8 mouse cellular contexts compared by ENCODE assay signal in the genomic region with DNA sequence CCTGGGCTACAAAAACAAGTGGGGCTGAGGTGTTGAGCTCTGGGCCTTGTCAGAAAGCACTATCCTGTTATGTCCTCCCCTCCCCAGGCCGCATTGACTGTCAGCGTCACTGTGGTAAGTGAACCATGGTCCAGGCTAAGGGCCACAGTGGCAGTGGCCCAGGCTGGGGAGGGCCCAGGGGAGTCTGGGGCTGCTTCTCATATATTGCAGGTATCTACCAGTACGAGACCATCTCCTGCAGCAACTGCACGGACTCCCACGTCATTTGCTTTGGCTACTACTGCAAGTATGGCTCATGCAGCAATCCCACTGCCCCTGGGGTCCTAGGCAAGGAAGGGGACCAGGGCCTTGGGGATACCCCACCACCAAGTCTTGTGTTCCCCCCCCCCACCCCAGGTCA. TPM values are rescaled to one million over a fixed set of nuclear protein-coding genes. Genes with fewer than 3 reads are reported as not detected.
DNase-seq lines count a peak whose midpoint lies in the region; ATAC-seq and TF ChIP-seq lines count a peak whose summit lies in the region.

No protein-coding gene starts in this region.

- H3K27me3 ChIP-seq in erythroblast, embryonic 14.5 days (ENCODE audit: control insufficient read depth), result no peaks in the 10 kb centered on the region
- H3K27me3 ChIP-seq in megakaryocyte, embryonic 14.5 days (replicated peaks), result no peaks in the 10 kb centered on the region
- no peaks in the 10 kb centered on the region for H3K27me3 ChIP-seq in limb, embryonic 14.5 days (ENCODE audit: control insufficient read depth, insufficient read depth, low read length)
- H3K27me3 ChIP-seq in stomach, postnatal 0 days (ENCODE audit: control insufficient read depth, insufficient read depth, low read length), result no peaks in the 10 kb centered on the region

- peak overlapping the region; percentile 4; the same call in 1 of the 2 replicates for H3K9ac ChIP-seq in limb, embryonic 14.5 days (ENCODE audit: low read depth, low read length, severe bottlenecking)
- H3K9ac ChIP-seq in stomach, postnatal 0 days (ENCODE audit: low read length), result peak overlapping the region; percentile 8

- H3K27ac ChIP-seq in limb, embryonic 14.5 days (replicated peaks; ENCODE audit: low read depth, low read length), result no peak overlapping the region
- no peak overlapping the region for H3K27ac ChIP-seq in stomach, postnatal 0 days (replicated peaks)

- H3K9me3 ChIP-seq in erythroblast, embryonic 14.5 days (ENCODE audit: control insufficient read depth, low read length), result no peaks in the 10 kb centered on the region
- no peaks in the 10 kb centered on the region for H3K9me3 ChIP-seq in megakaryocyte, embryonic 14.5 days
- no peaks in the 10 kb centered on the region for H3K9me3 ChIP-seq in limb, embryonic 14.5 days (ENCODE audit: control insufficient read depth, low read length)
- H3K9me3 ChIP-seq in stomach, postnatal 0 days (ENCODE audit: control insufficient read depth, low read length), result no peaks in the 10 kb centered on the region

- no peak for TF ChIP-seq CTCF in stomach, postnatal 0 days (IDR thresholded peaks at IDR 0.05; ENCODE audit: low read depth)

- TF ChIP-seq POLR2A in limb, embryonic 14.5 days (IDR thresholded peaks at IDR 0.05; ENCODE audit: borderline replicate concordance, extremely low read depth, insufficient read depth, insufficient read length), result no peak

- DNase-seq in limb, embryonic 14.5 days (ENCODE audit: low spot score), result no peak
- DNase-seq in stomach, postnatal 0 days (ENCODE audit: low spot score), result no peak
- DNase-seq in frontal cortex, adult 2 months (ENCODE audit: extremely low spot score in 1 of 2, low spot score in 1 of 2), result no peak
- no peak for DNase-seq in ovary, postnatal 36 days (ENCODE audit: low spot score)

- H3K4me2 ChIP-seq in limb, embryonic 14.5 days (replicated peaks; ENCODE audit: low read depth, low read length, severe bottlenecking), result peak overlapping the region; percentile 77
- H3K4me2 ChIP-seq in stomach, postnatal 0 days (replicated peaks; ENCODE audit: low read depth), result peak overlapping the region; percentile 72; the same call in 1 of the 2 replicates

- H3K4me3 ChIP-seq in erythroblast, embryonic 14.5 days (replicated peaks), result peak overlapping the region; percentile 75
- H3K4me3 ChIP-seq in megakaryocyte, embryonic 14.5 days (replicated peaks), result peak overlapping the region; percentile 95
- peak overlapping the region; percentile 64; the same call in 1 of the 2 replicates for H3K4me3 ChIP-seq in limb, embryonic 14.5 days (replicated peaks; ENCODE audit: low read length)
- H3K4me3 ChIP-seq in stomach, postnatal 0 days (ENCODE audit: low read depth, low read length), result peak overlapping the region; percentile 53; the same call in 1 of the 2 replicates

- H3K4me1 ChIP-seq in erythroblast, embryonic 14.5 days (ENCODE audit: control insufficient read depth), result peaks cover 72% of the 10 kb centered on the region
- H3K4me1 ChIP-seq in megakaryocyte, embryonic 14.5 days, result peaks cover 82% of the 10 kb centered on the region
- H3K4me1 ChIP-seq in limb, embryonic 14.5 days (ENCODE audit: control insufficient read depth, insufficient read depth, low read length), result peaks cover 21% of the 10 kb centered on the region
- peaks cover 6% of the 10 kb centered on the region for H3K4me1 ChIP-seq in stomach, postnatal 0 days (replicated peaks; ENCODE audit: control insufficient read depth, insufficient read depth)

- peaks cover 64% of the 10 kb centered on the region for H3K36me3 ChIP-seq in erythroblast, embryonic 14.5 days (ENCODE audit: control insufficient read depth)
- peaks cover 71% of the 10 kb centered on the region for H3K36me3 ChIP-seq in megakaryocyte, embryonic 14.5 days (replicated peaks; ENCODE audit: low read length)
- H3K36me3 ChIP-seq in limb, embryonic 14.5 days (ENCODE audit: control insufficient read depth, insufficient read depth, low read length), result peaks cover 37% of the 10 kb centered on the region
- H3K36me3 ChIP-seq in stomach, postnatal 0 days (ENCODE audit: control insufficient read depth, insufficient read depth, low read length), result peaks cover 23% of the 10 kb centered on the region

- WGBS in limb, embryonic 14.5 days, result 78% methylated on average over 5 of the region's 5 CpGs
- 83% methylated on average over 5 of the region's 5 CpGs for WGBS in stomach, postnatal 0 days

- no peak for ATAC-seq in erythroblast, adult 5-6 weeks (replicated peaks; ENCODE audit: low FRiP score, poor library complexity, severe bottlenecking)
- ATAC-seq in megakaryocyte, adult 5-6 weeks (ENCODE audit: poor library complexity, severe bottlenecking), result no peak
- no peak for ATAC-seq in limb, embryonic 14.5 days (ENCODE audit: low FRiP score, low read depth)
- ATAC-seq in stomach, postnatal 0 days (ENCODE audit: low FRiP score, low TSS enrichment), result no peak

- TF ChIP-seq EP300 in stomach, postnatal 0 days (optimal IDR thresholded peaks at IDR 0.05), result no peak

RNA-seq across cellular contexts. Expression of a gene that starts 1.7 kb away (rescaled TPM):
- 1.2 and 3.9 TPM in 2 replicates for polyA plus RNA-seq in erythroblast, embryonic 14.5 days (2012)
- total RNA-seq in erythroblast, adult 5-6 weeks (2015; ENCODE audit: low replicate concordance), result 8.6 and 9.8 TPM in 2 replicates
- 1.3 and 2.2 TPM in 2 replicates for total RNA-seq in erythroblast, adult 5-6 weeks (2017; ENCODE audit: low replicate concordance)
- polyA plus RNA-seq in megakaryocyte, embryonic 14.5 days (2012; ENCODE audit: insufficient read depth, low replicate concordance), result 19.4 and 27.8 TPM in 2 replicates
- total RNA-seq in megakaryocyte, adult 5-6 weeks (2015), result 11.3 and 14.2 TPM in 2 replicates
- 4.4 and 6.6 TPM in 2 replicates for total RNA-seq in megakaryocyte, adult 5-6 weeks (2017)
- polyA plus RNA-seq in limb, embryonic 14.5 days (2012; rRNA removed), result 64.5 and 66.1 TPM in 2 replicates
- 14.4 and 15.9 TPM in 2 replicates for polyA plus RNA-seq in limb, embryonic 14.5 days (2014; fragmentation: Nextera tagmentation; extraction: Ambion mirVana)
- polyA plus RNA-seq in stomach, postnatal 0 days (2015; fragmentation: Nextera tagmentation; extraction: Ambion mirVana), result 14.8 and 18.0 TPM in 2 replicates
- polyA plus RNA-seq in frontal cortex, adult 2 months (2012; rRNA removed), result 99.6 and 108 TPM in 2 replicates

RNA-seq across cellular contexts. Expression of a gene that starts 1.9 kb away (rescaled TPM):
- polyA plus RNA-seq in erythroblast, embryonic 14.5 days (2012), result 1.8 and 2.1 TPM in 2 replicates
- total RNA-seq in erythroblast, adult 5-6 weeks (2015; ENCODE audit: low replicate concordance), result 13.4 and 25.6 TPM in 2 replicates
- total RNA-seq in erythroblast, adult 5-6 weeks (2017; ENCODE audit: low replicate concordance), result 11.0 and 18.2 TPM in 2 replicates
- 61.8 and 135 TPM in 2 replicates for polyA plus RNA-seq in megakaryocyte, embryonic 14.5 days (2012; ENCODE audit: insufficient read depth, low replicate concordance)
- total RNA-seq in megakaryocyte, adult 5-6 weeks (2015), result 61.8 and 72.0 TPM in 2 replicates
- 65.0 and 77.3 TPM in 2 replicates for total RNA-seq in megakaryocyte, adult 5-6 weeks (2017)
- polyA plus RNA-seq in limb, embryonic 14.5 days (2012; rRNA removed), result 33.7 and 42.7 TPM in 2 replicates
- 35.9 and 36.5 TPM in 2 replicates for polyA plus RNA-seq in limb, embryonic 14.5 days (2014; fragmentation: Nextera tagmentation; extraction: Ambion mirVana)
- 22.9 and 23.9 TPM in 2 replicates for polyA plus RNA-seq in stomach, postnatal 0 days (2015; fragmentation: Nextera tagmentation; extraction: Ambion mirVana)
- polyA plus RNA-seq in frontal cortex, adult 2 months (2012; rRNA removed), result 9.1 and 10.6 TPM in 2 replicates

RNA-seq across cellular contexts. Expression of a gene that starts 25.7 kb away (rescaled TPM):
- 49.1 and 53.2 TPM in 2 replicates for polyA plus RNA-seq in erythroblast, embryonic 14.5 days (2012)
- 40.2 and 47.4 TPM in 2 replicates for total RNA-seq in erythroblast, adult 5-6 weeks (2015; ENCODE audit: low replicate concordance)
- total RNA-seq in erythroblast, adult 5-6 weeks (2017; ENCODE audit: low replicate concordance), result 28.4 and 40.8 TPM in 2 replicates
- 472 and 996 TPM in 2 replicates for polyA plus RNA-seq in megakaryocyte, embryonic 14.5 days (2012; ENCODE audit: insufficient read depth, low replicate concordance)
- total RNA-seq in megakaryocyte, adult 5-6 weeks (2015), result 53.5 and 61.1 TPM in 2 replicates
- total RNA-seq in megakaryocyte, adult 5-6 weeks (2017), result 63.3 and 74.8 TPM in 2 replicates
- polyA plus RNA-seq in limb, embryonic 14.5 days (2012; rRNA removed), result 108 and 147 TPM in 2 replicates
- 93.0 and 97.7 TPM in 2 replicates for polyA plus RNA-seq in limb, embryonic 14.5 days (2014; fragmentation: Nextera tagmentation; extraction: Ambion mirVana)
- polyA plus RNA-seq in stomach, postnatal 0 days (2015; fragmentation: Nextera tagmentation; extraction: Ambion mirVana), result 55.2 and 61.7 TPM in 2 replicates
- 43.8 and 51.6 TPM in 2 replicates for polyA plus RNA-seq in frontal cortex, adult 2 months (2012; rRNA removed)

RNA-seq across cellular contexts. Expression of a gene that starts 38.4 kb away (rescaled TPM):
- 2.5 and 2.6 TPM in 2 replicates for polyA plus RNA-seq in erythroblast, embryonic 14.5 days (2012)
- 12.5 and 27.6 TPM in 2 replicates for total RNA-seq in erythroblast, adult 5-6 weeks (2015; ENCODE audit: low replicate concordance)
- 25.9 and 30.5 TPM in 2 replicates for total RNA-seq in erythroblast, adult 5-6 weeks (2017; ENCODE audit: low replicate concordance)
- polyA plus RNA-seq in megakaryocyte, embryonic 14.5 days (2012; ENCODE audit: insufficient read depth, low replicate concordance), result 10.9 and 24.8 TPM in 2 replicates
- total RNA-seq in megakaryocyte, adult 5-6 weeks (2015), result 42.6 and 52.4 TPM in 2 replicates
- 48.6 and 62.0 TPM in 2 replicates for total RNA-seq in megakaryocyte, adult 5-6 weeks (2017)
- polyA plus RNA-seq in limb, embryonic 14.5 days (2012; rRNA removed), result 123 and 150 TPM in 2 replicates
- 75.1 and 82.9 TPM in 2 replicates for polyA plus RNA-seq in limb, embryonic 14.5 days (2014; fragmentation: Nextera tagmentation; extraction: Ambion mirVana)
- polyA plus RNA-seq in stomach, postnatal 0 days (2015; fragmentation: Nextera tagmentation; extraction: Ambion mirVana), result 38.7 and 42.7 TPM in 2 replicates
- 161 and 170 TPM in 2 replicates for polyA plus RNA-seq in frontal cortex, adult 2 months (2012; rRNA removed)

RNA-seq across cellular contexts. Expression of a gene that starts 46.8 kb away (rescaled TPM):
- polyA plus RNA-seq in erythroblast, embryonic 14.5 days (2012), result 2.6 and 3.2 TPM in 2 replicates
- total RNA-seq in erythroblast, adult 5-6 weeks (2015; ENCODE audit: low replicate concordance), result 5.6 and 6.1 TPM in 2 replicates
- 5.6 and 11.4 TPM in 2 replicates for total RNA-seq in erythroblast, adult 5-6 weeks (2017; ENCODE audit: low replicate concordance)
- 91.6 and 121 TPM in 2 replicates for polyA plus RNA-seq in megakaryocyte, embryonic 14.5 days (2012; ENCODE audit: insufficient read depth, low replicate concordance)
- 8.4 and 10.3 TPM in 2 replicates for total RNA-seq in megakaryocyte, adult 5-6 weeks (2015)
- 16.5 and 30.1 TPM in 2 replicates for total RNA-seq in megakaryocyte, adult 5-6 weeks (2017)
- 87.8 and 122 TPM in 2 replicates for polyA plus RNA-seq in limb, embryonic 14.5 days (2012; rRNA removed)
- 78.0 and 89.1 TPM in 2 replicates for polyA plus RNA-seq in limb, embryonic 14.5 days (2014; fragmentation: Nextera tagmentation; extraction: Ambion mirVana)
- polyA plus RNA-seq in stomach, postnatal 0 days (2015; fragmentation: Nextera tagmentation; extraction: Ambion mirVana), result 28.3 and 30.0 TPM in 2 replicates
- polyA plus RNA-seq in frontal cortex, adult 2 months (2012; rRNA removed), result 108 and 109 TPM in 2 replicates
